Mouse (Mus musculus): ENCODE measurements around the gene Fut2.

Gene Fut2

GRCm38 (mm10) chr7:45702809-45703520, 36.8 kb upstream of the Fut2 start:
- in situ Hi-C loops (cut with MboI, MseI) = no loop called here

- in situ Hi-C loops (cut with MboI, MseI) = no loop called here
Measured at GRCm38 (mm10) chr7:45702316-45702715, 36.1 kb upstream of the Fut2 start.

DNA sequence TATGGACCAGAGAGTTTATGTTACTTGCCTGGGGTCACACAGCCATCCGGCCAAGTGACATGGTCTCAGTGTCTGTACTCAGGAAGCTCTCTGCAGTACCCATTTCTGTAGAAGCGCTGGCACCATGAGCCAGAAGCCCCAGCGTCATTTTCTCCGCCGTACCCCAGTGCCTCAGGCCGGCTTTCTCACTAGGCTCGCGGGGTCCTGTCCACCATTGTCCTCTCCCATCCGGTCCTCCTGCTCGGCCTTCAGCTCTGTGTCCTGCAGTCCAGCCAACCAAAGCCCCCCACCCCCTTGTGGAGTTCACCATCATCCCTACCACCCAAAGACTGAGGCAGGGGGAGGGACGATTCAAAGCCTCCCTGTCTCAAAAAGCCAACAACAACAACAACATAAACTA, 35.4 kb upstream of the Fut2 start:
- in situ Hi-C loops (cut with MboI, MseI) = no loop called here

GRCm38 (mm10) chr7:45701072-45701471, 34.9 kb upstream of the Fut2 start:
- in situ Hi-C loops (cut with MboI, MseI) = no loop called here

- in situ Hi-C loops (cut with MboI, MseI) = no loop called here
Measured at GRCm38 (mm10) chr7:45700301-45701015, 34.3 kb upstream of the Fut2 start.

DNA sequence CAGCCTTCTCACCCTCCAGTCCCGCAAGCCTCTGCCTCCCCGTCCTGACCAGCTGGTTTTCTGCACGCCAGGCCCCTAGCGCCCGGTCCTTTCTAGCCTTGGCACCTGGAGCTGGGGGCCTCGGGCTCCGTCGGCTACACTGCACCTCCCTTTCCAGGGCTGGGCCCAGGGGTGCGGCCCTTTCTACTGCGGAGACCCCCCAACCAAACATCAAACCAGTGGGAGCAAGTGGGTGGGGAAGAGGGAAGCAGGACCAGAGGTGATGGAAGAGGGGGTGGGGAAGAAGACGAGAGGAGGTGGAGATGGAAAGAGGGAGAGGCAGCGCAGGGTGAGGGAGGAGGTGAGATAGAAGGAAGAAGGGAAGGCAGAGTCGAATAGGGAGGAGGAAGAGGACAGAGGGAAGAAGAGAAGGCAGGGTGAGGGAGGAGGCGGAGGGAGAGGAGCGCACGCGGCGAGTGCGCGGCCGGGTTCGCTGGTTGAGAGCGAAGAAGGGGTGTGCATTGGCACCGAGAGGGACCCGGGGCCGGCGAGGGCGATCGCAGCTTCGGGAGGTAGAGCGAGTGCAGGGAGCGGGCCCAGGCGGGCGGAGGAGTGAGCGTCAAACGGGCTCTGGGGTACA, 33.4 kb upstream of the Fut2 start, which contains the start of gene Car11:
Gene Car11 (plus strand): TSS at position 321 of the 619 bp plus-strand sequence.
- in situ Hi-C loops (cut with MboI, MseI) = no loop called here

DNA sequence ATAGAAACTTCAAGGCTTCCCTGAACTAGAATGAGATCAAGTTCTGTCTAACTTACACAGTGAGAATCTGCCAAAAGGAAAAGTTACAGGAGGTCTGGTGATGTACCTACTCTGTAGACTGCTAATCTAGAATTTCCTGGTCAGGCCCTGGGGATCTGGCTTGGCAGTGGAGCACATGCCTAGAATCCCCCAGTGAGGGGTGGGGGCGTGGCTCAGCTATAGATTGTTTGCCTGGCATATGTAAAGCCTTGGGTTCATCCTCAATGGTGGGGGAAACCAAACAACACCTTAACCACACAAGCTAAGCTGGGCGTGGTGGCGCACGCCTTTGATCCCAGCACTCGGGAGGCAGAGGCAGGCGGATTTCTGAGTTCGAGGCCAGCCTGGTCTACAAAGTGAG, 31.7 kb upstream of the Fut2 start:
- in situ Hi-C loops (cut with MboI, MseI) = no loop called here

DNA sequence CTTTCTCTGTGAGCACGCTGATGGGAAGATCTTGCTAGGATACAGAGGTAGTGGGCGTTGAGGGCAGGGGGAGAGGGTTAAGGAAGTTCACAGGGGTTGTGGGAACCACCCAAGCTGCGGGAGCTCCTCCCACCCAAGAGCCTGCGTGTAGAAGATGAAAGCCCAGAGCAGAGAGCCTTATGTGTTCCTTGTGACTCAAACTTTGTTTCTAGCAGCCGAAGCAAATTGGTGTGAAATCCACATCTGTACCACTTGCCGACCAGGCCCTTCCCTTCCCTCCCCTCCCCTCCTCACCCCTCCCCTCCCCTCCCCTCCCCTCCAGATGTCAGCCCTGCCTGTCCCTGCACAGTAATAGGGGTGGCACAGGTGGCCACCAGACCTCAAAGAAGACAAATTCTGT, 28.9 kb upstream of the Fut2 start:
- in situ Hi-C loops (cut with MboI, MseI) = no loop called here

GRCm38 (mm10) chr7:45693921-45694591, 27.9 kb upstream of the Fut2 start, which contains the start of gene Sec1:
Gene Sec1, minus strand, starts transcription at chr7:45694402.
- in situ Hi-C loops (cut with MboI, MseI) = no loop called here

GRCm38 (mm10) chr7:45692364-45692763, 26.2 kb upstream of the Fut2 start:
- in situ Hi-C loops (cut with MboI, MseI) = no loop called here

DNA sequence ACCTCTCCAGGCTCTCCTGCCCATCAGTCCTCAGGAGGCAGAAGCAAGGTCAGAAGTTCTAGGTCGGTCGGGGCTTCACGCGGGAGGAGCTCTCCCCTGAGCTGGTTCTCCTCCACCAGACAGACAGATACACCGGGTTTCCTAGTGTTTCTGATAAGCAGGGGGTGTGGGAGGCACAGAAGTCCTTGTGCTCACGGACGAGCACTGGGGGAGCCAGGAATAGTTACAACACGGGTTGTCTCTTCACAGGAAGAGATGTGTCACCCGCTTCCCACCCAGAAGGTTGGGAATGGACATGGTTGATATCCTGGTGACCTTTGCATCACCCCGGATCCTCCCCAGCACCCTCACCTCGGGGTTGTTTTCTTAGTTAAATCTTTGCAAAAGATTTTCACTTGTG, 23.6 kb upstream of the Fut2 start:
- in situ Hi-C loops (cut with MboI, MseI) = no loop called here

DNA sequence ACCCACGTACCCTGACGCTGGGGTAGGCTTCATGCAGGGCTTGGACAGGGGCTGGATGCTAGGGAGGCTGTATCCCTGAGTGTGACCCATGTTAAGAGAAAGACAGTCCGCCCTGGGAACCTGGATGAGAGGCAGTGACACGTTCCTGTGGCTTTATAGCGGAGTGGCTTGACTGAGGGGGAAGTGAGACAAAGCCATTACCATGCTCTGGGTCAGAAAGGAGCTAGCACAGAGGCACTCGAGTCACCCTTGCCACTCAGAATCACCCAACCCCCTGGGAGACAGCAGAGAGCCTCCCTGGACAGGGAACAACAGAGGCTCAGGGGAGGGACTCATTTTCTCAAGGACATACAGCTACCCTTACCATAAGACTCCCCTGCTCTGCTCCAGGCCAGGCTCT, 22.9 kb upstream of the Fut2 start:
- in situ Hi-C loops (cut with MboI, MseI) = no loop called here

DNA sequence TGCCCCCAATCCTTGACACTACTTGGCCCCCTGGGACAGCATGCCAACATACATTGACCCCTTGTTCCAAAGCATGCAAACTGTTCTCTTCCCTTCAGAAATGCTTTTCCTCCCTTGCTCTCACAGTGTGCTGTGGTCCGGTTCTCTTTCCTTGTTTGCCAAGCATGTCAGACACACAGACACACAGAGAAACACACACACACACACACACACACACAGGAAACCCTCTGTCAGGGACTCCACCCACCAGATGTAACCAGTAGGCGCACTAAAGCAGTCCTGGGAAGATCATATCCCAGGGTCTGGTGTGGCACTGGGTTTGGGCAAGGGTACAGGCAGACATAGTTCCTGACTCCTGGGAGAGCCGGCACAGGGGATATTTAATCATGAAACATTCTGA, 20.6 kb upstream of the Fut2 start:
- in situ Hi-C loops (cut with MboI, MseI) = no loop called here

DNA sequence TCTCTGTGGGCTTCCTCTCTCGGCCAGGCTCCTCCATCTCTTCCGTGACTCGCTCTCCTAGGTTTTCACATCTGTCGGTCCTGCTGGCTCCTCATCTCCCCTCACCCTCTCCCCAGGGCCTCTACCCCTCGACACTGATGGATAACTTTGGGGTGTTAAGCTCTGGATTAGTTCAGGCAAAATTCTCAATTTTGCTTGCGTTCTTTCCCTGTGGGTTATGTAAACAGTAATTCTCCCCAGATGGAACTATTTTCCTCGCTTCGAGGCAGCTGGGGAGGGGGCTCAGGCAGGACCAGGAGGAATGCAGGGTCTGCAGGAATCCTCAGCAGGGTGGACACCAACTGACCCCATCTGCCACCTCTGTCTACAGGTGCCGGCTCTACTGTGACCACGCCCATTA, 19.6 kb upstream of the Fut2 start:
- in situ Hi-C loops (cut with MboI, MseI) = no loop called here

DNA sequence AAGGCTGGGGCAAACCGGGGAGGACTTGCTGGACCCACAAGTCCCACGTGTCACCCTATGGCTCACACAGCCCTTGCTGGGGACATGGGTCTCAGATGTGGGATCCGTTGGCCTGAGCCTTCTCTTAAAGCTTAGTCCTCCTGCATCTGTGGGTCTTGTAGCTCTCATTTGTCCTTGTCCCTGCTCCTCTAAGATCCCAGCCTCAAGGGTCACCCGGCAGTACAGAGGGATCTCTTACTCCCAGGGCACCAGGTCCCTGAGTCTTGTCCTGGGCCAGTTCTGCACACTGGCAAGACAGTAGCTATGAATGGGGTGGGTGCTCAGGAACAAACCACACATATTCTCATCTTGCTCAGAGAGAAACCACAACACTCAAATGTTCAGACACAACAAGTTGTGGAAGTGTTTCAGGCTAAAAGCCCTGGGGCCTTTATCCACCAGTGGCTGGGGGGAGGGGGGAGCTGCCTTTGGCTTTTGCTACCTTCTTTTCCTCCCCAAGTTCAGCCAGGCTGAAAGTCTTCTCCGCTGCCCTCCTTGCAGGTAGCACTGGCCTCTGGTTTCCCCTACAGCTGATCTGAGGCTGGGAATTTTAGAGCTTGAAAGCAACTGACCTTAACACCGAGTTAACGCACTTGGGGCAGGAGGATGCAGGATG, 17.3 kb upstream of the Fut2 start, which contains the start of gene Ntn5:
Gene Ntn5 (plus strand): TSS at position 627 of the 655 bp plus-strand sequence.
- in situ Hi-C loops (cut with MboI, MseI) = no loop called here

GRCm38 (mm10) chr7:45682144-45683126, 16.2 kb upstream of the Fut2 start:
- in situ Hi-C loops (cut with MboI, MseI) = no loop called here

DNA sequence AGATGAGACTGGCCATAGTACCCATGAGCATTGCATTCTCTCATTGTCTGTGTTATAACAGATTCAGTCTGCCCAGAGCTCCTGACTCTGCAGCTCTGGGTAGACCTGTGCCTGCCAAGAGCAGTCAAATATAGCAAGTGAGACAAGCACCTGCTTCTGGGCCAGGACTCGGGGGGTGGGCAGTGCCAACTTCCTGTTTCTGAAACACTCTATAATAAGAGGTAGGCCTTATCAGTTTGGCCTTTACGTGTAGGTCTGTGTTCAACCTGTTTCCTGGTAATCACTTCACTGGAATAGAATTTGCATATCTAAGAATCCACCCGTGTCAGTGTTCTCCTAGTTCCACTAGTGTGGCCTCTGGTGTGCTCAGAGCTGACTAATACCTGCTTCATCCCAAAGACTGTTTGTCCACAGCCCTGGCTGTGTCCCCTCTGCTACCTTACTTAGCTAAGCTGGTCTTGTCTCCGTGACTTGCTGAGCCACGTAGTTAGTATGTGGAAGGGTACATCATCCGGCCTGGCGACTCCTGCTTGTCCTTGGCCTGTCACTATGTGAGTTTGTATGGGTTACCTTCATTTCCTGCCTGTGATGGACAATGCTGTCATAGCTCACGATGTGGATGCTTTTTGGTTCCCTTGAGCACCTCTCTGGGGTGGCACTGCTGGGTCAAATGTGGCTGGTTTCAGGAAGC, 15.0 kb upstream of the Fut2 start:
- in situ Hi-C loops (cut with MboI, MseI) = no loop called here

- in situ Hi-C loops (cut with MboI, MseI) = no loop called here
Measured at GRCm38 (mm10) chr7:45679966-45680621, 13.9 kb upstream of the Fut2 start.

DNA sequence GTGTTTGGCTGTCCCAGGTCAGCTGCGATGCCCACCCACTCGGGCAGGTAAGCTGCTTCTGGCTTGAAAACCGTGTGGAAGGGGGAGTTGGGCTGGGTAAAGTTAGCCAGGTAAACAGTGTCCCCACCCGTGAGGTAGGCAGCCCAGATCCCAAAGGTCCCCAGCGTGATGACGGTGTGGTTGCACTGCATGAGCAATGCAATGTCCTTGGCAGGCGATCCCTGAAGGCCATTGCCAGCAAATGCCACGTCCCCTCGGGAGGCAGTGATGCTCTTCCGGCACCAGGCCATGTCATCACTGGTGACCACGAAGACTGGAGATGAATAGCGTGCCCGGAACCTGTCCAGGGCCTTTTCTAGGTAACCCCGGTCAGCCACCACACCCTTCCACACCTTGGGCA, 12.3 kb upstream of the Fut2 start:
- in situ Hi-C loops (cut with MboI, MseI) = no loop called here
